Mouse (Mus musculus) stomach, embryonic 16.5 days (tissue): ENCODE results near the gene Map4k4. TPM values are rescaled to one million over a fixed set of nuclear protein-coding genes. Genes with fewer than 3 reads are reported as not detected.

Experiments
- ATAC-seq: fragments of 200-750 bp; cut with Nextera tagmentation; 2 replicates; pipeline ENCODE4 v1.8.0; 2017; ENCODE audit warnings: moderate number of reproducible peaks, moderate TSS enrichment; ENCODE audit not compliant: insufficient read depth, low FRiP score
- H3K27ac ChIP-seq: fragments of 300-500 bp; sonication (generic); 2 replicates; pipeline ENCODE4 v1.5.1; 2014; ENCODE audit warnings: low read length
- H3K27me3 ChIP-seq: fragments of 300-500 bp; sonication (generic); 2 replicates; pipeline ENCODE4 v1.6.1; 2014; ENCODE audit warnings: low read length, control low read depth, mixed read lengths; ENCODE audit not compliant: control insufficient read depth, insufficient read depth
- H3K36me3 ChIP-seq: fragments of 300-500 bp; sonication (generic); 2 replicates; pipeline ENCODE4 v1.6.1; 2014; ENCODE audit warnings: low read length; ENCODE audit not compliant: control insufficient read depth, insufficient read depth
- H3K4me1 ChIP-seq: fragments of 300-500 bp; sonication (generic); 2 replicates; pipeline ENCODE4 v1.6.1; 2014; ENCODE audit warnings: low read length, control low read depth, mixed read lengths; ENCODE audit not compliant: control insufficient read depth, insufficient read depth
- H3K4me2 ChIP-seq: fragments of 300-500 bp; sonication (generic); 2 replicates; pipeline ENCODE4 v1.6.1; 2014; ENCODE audit warnings: low read depth, low read length, mixed read lengths
- H3K4me3 ChIP-seq: fragments of 300-500 bp; sonication (generic); replicated peaks from 2 replicates; pipeline ENCODE4 v1.5.1; 2014; ENCODE audit warnings: mild to moderate bottlenecking, low read length
- H3K9ac ChIP-seq: fragments of 300-500 bp; sonication (generic); 2 replicates; pipeline ENCODE4 v1.6.1; 2014; ENCODE audit warnings: low read length
- H3K9me3 ChIP-seq: fragments of 300-500 bp; sonication (generic); replicated peaks from 2 replicates; pipeline ENCODE4 v1.6.1; 2016; ENCODE audit warnings: low read length, control low read depth; ENCODE audit not compliant: control insufficient read depth
- WGBS: fragments of 180-500 bp; shearing (Covaris S2); extraction: QIAGEN DNeasy Blood & Tissue Kit; methylation state at CpG from one replicate; pipeline ENCODE4 v1.1.7; 2014; 5-methylcytosine and 5-hydroxymethylcytosine counted together
- polyA plus RNA-seq: library from polyadenylated mRNA; unstranded; fragments of >200 nt; fragmentation: Nextera tagmentation; extraction: Ambion mirVana; gene quantifications from 2 replicates; pipeline ENCODE4 v1.2.1, GENCODE M21; 2015

The Map4k4 gene
- polyA plus RNA-seq, 1 experiment from 2014 or later, result 15.3 TPM

GRCm38 (mm10) chr1:40027116-40027620 lies 126.5 kb downstream of the Map4k4 start:
- Histone ChIP-seq H3K4me1 (no peaks in the 10 kb centered on the region), H3K4me3 (no peak overlapping the region), H3K4me2 (no peak overlapping the region), H3K27ac (no peak overlapping the region), H3K9me3 (no peaks in the 10 kb centered on the region), H3K9ac (no peak overlapping the region), H3K36me3 (peaks cover 17% of the 10 kb centered on the region), H3K27me3 (no peaks in the 10 kb centered on the region)
- WGBS, result 72% methylated on average over 7 of the region's 7 CpGs
- no peak for ATAC-seq

GRCm38 (mm10) chr1:40028207-40028998 lies 127.7 kb downstream of the Map4k4 start:
- H3K27me3 ChIP-seq, result no peaks in the 10 kb centered on the region
- H3K36me3 ChIP-seq, result peaks cover 14% of the 10 kb centered on the region
- no peaks in the 10 kb centered on the region for H3K9me3 ChIP-seq
- WGBS, result 86% methylated on average over 12 of the region's 12 CpGs
- H3K4me1 ChIP-seq, result no peaks in the 10 kb centered on the region
- no peak overlapping the region for H3K4me2 ChIP-seq
- ATAC-seq, result no peak
- no peak overlapping the region for H3K27ac ChIP-seq
- H3K9ac ChIP-seq, result no peak overlapping the region
- H3K4me3 ChIP-seq, result no peak overlapping the region

GRCm38 (mm10) chr1:40029597-40029996 lies 128.9 kb downstream of the Map4k4 start:
- no peak overlapping the region for H3K4me2 ChIP-seq
- ATAC-seq, result no peak

GRCm38 (mm10) chr1:40030287-40030975 lies 129.7 kb downstream of the Map4k4 start:
- H3K9me3 ChIP-seq, result no peaks in the 10 kb centered on the region

More at GRCm38 (mm10) chr1:40029597-40029996, 128.9 kb downstream of the Map4k4 start:
- no peak overlapping the region for H3K4me3 ChIP-seq
- H3K27me3 ChIP-seq, result no peaks in the 10 kb centered on the region
- WGBS, result 86% methylated on average over 5 of the region's 5 CpGs
- no peaks in the 10 kb centered on the region for H3K9me3 ChIP-seq
- no peak overlapping the region for H3K9ac ChIP-seq
- H3K27ac ChIP-seq, result no peak overlapping the region
- H3K36me3 ChIP-seq, result peaks cover 4% of the 10 kb centered on the region
- H3K4me1 ChIP-seq, result no peaks in the 10 kb centered on the region

GRCm38 (mm10) chr1:40030976-40031356 lies 130.3 kb downstream of the Map4k4 start:
- Histone ChIP-seq H3K4me2 (no peak overlapping the region), H3K27me3 (no peaks in the 10 kb centered on the region), H3K27ac (no peak overlapping the region), H3K4me3 (no peak overlapping the region), H3K9me3 (no peaks in the 10 kb centered on the region), H3K36me3 (no peaks in the 10 kb centered on the region), H3K9ac (no peak overlapping the region), H3K4me1 (no peaks in the 10 kb centered on the region)
- ATAC-seq, result no peak
- 90% methylated on average over 8 of the region's 8 CpGs for WGBS

More at GRCm38 (mm10) chr1:40030287-40030975, 129.7 kb downstream of the Map4k4 start:
- ATAC-seq, result no peak
- Histone ChIP-seq H3K27ac (no peak overlapping the region), H3K4me1 (no peaks in the 10 kb centered on the region), H3K27me3 (no peaks in the 10 kb centered on the region), H3K4me2 (no peak overlapping the region), H3K36me3 (no peaks in the 10 kb centered on the region), H3K4me3 (no peak overlapping the region), H3K9ac (no peak overlapping the region)
- 85% methylated on average over 14 of the region's 14 CpGs for WGBS

- no peak overlapping the region for H3K27ac ChIP-seq
- H3K36me3 ChIP-seq, result no peaks in the 10 kb centered on the region
- no peak overlapping the region for H3K4me2 ChIP-seq
- no peak for ATAC-seq
- no peaks in the 10 kb centered on the region for H3K4me1 ChIP-seq
- H3K9me3 ChIP-seq, result no peaks in the 10 kb centered on the region
- 68% methylated on average over 2 of the region's 2 CpGs for WGBS
- no peak overlapping the region for H3K4me3 ChIP-seq
- no peak overlapping the region for H3K9ac ChIP-seq
- no peaks in the 10 kb centered on the region for H3K27me3 ChIP-seq
Measured at GRCm38 (mm10) chr1:40031626-40032025, 130.9 kb downstream of the Map4k4 start.

GRCm38 (mm10) chr1:40033315-40033714 lies 132.6 kb downstream of the Map4k4 start:
- WGBS, result 59% methylated on average over 4 of the region's 4 CpGs
- H3K9me3 ChIP-seq, result no peaks in the 10 kb centered on the region

GRCm38 (mm10) chr1:40033743-40034420 lies 133.2 kb downstream of the Map4k4 start:
- H3K4me2 ChIP-seq, result no peak overlapping the region
- H3K27me3 ChIP-seq, result no peaks in the 10 kb centered on the region
- no peak overlapping the region for H3K4me3 ChIP-seq
- H3K4me1 ChIP-seq, result no peaks in the 10 kb centered on the region
- WGBS, result 74% methylated on average over 12 of the region's 12 CpGs
- H3K9me3 ChIP-seq, result no peaks in the 10 kb centered on the region
- H3K27ac ChIP-seq, result no peak overlapping the region
- no peak for ATAC-seq
- no peak overlapping the region for H3K9ac ChIP-seq
- no peaks in the 10 kb centered on the region for H3K36me3 ChIP-seq

More at GRCm38 (mm10) chr1:40033315-40033714, 132.6 kb downstream of the Map4k4 start:
- Histone ChIP-seq H3K27me3 (no peaks in the 10 kb centered on the region), H3K27ac (no peak overlapping the region), H3K4me3 (no peak overlapping the region), H3K36me3 (no peaks in the 10 kb centered on the region), H3K4me1 (no peaks in the 10 kb centered on the region), H3K9ac (no peak overlapping the region), H3K4me2 (no peak overlapping the region)
- ATAC-seq, result no peak

- Histone ChIP-seq H3K4me2 (no peak overlapping the region), H3K4me1 (no peaks in the 10 kb centered on the region), H3K27me3 (no peaks in the 10 kb centered on the region), H3K27ac (no peak overlapping the region), H3K36me3 (no peaks in the 10 kb centered on the region), H3K4me3 (no peak overlapping the region), H3K9me3 (no peaks in the 10 kb centered on the region), H3K9ac (no peak overlapping the region)
- ATAC-seq, result no peak
- WGBS, result 83% methylated on average over 6 of the region's 6 CpGs
Measured at GRCm38 (mm10) chr1:40037831-40038230, 137.1 kb downstream of the Map4k4 start.
